Mouse (Mus musculus) lung, embryonic 16.5 days (tissue): ENCODE measurements at regions not wholly inside any gene's neighbourhood (a gene's known extent, or its start where the extent isn't known, plus 50 kb on each side); places are given as distances from the start of the nearest gene placed in this dataset.

Experiments
- ATAC-seq: fragments of 200-750 bp; cut with Nextera tagmentation; 2 replicates; pipeline ENCODE4 v1.8.0; 2017; ENCODE audit warnings: low read depth, mild to moderate bottlenecking, moderate library complexity
- H3K27ac ChIP-seq: fragments of 300-500 bp; sonication (generic); 2 replicates; pipeline ENCODE4 v1.5.1; 2014; ENCODE audit warnings: mild to moderate bottlenecking, control low read depth, low read length
- H3K27me3 ChIP-seq: fragments of 300-500 bp; sonication (generic); 2 replicates; pipeline ENCODE4 v1.6.1; 2014; ENCODE audit warnings: low read depth, low read length, mixed read lengths; ENCODE audit not compliant: control insufficient read depth, insufficient read depth
- H3K36me3 ChIP-seq: fragments of 300-500 bp; sonication (generic); 2 replicates; pipeline ENCODE4 v1.6.1; 2014; ENCODE audit warnings: low read length; ENCODE audit not compliant: control insufficient read depth, insufficient read depth
- H3K4me1 ChIP-seq: fragments of 300-500 bp; sonication (generic); replicated peaks from 2 replicates; pipeline ENCODE4 v1.6.1; 2014; ENCODE audit warnings: low read length, mixed read lengths; ENCODE audit not compliant: control insufficient read depth, insufficient read depth
- H3K4me2 ChIP-seq: fragments of 300-500 bp; sonication (generic); 2 replicates; pipeline ENCODE4 v1.6.1; 2014; ENCODE audit warnings: low read depth, low read length, control low read depth
- H3K4me3 ChIP-seq: fragments of 300-500 bp; sonication (generic); 2 replicates; pipeline ENCODE4 v1.5.1; 2014; ENCODE audit warnings: mild to moderate bottlenecking, low read length, control low read depth
- H3K9ac ChIP-seq: fragments of 300-500 bp; sonication (generic); 2 replicates; pipeline ENCODE4 v1.6.1; 2014; ENCODE audit warnings: low read length, control low read depth
- H3K9me3 ChIP-seq: fragments of 300-500 bp; sonication (generic); 2 replicates; pipeline ENCODE4 v1.6.1; 2016; ENCODE audit warnings: low read length; ENCODE audit not compliant: control insufficient read depth
- WGBS: fragments of 180-500 bp; shearing (Covaris S2); extraction: QIAGEN DNeasy Blood & Tissue Kit; methylation state at CpG from one replicate; pipeline ENCODE4 v1.1.7; 2014; 5-methylcytosine and 5-hydroxymethylcytosine counted together

DNA sequence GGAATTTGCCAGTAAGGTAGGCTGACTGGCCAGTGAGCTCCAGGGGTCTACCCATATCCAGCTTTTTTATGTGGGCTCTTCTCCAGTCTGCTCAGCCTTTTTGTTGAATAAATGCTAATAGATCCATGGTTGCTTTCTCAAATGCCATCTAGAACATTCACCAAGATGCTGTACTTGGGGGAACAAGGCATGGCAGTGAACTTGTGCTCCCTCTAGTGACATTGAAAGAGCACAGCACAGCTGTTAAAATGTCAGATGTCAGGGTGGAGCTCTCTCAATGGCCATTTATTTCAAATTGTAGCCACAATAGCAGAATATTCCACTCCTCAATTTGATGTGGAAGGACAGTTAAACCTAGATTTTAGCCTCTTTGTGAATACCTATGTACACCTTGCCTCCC lies 86.3 kb downstream of the Kcnk1 start:
- Histone ChIP-seq H3K4me2 (no peak overlapping the region), H3K27ac (no peak overlapping the region), H3K27me3 (no peaks in the 10 kb centered on the region), H3K36me3 (no peaks in the 10 kb centered on the region), H3K9ac (no peak overlapping the region), H3K4me1 (peaks cover 2% of the 10 kb centered on the region; the same call in 1 of the 2 replicates), H3K9me3 (no peaks in the 10 kb centered on the region), H3K4me3 (no peak overlapping the region)
- ATAC-seq, result no peak

DNA sequence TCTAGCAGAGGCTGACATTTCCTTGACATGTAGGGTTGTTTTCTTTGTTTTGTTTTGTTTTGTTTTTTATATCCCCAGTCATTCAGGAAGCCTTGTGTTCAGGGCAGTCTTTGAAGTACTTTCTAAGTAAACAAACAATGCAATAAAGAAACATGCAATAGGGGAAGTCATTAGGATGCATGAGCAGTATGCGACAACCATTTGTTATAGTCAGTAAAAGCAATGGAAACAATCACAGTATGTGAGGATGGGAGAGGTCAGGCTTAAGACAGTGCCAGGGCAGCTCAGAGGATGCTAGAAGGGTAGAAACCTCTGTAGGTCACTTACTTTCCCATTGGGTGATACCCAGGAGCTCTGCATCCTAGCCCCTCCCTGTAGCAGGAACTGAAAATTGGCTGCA lies 87.9 kb downstream of the Kcnk1 start:
- no peaks in the 10 kb centered on the region for H3K27me3 ChIP-seq
- no peaks in the 10 kb centered on the region for H3K36me3 ChIP-seq
- WGBS, result 57% methylated on average over 1 of the region's 1 CpGs
- no peak overlapping the region for H3K27ac ChIP-seq
- ATAC-seq, result no peak
- H3K4me3 ChIP-seq, result no peak overlapping the region
- H3K4me1 ChIP-seq, result peaks cover 2% of the 10 kb centered on the region; the same call in 1 of the 2 replicates
- H3K9ac ChIP-seq, result no peak overlapping the region
- H3K4me2 ChIP-seq, result no peak overlapping the region
- H3K9me3 ChIP-seq, result no peaks in the 10 kb centered on the region

DNA sequence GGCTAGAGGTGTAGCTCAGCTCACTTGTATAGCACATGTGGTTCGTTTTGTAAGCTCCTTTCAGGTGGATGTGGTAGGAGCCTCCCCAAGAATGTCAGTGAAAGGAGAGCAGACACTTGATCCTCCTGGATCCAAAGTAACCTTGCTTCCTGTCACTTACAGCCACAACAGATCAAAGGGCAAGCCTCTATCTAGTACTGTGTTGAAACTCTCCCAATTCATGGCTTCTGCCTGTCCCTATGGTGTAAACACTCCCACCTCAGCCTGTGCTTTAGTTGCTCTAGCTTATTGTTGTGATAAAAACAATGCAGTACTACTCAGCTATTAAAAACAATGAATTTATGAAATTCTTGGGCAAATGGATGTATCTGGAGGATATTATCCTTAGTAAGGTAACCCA lies 95.8 kb downstream of the Kcnk1 start:
- no peak for ATAC-seq
- 54% methylated on average over 1 of the region's 1 CpGs for WGBS
- H3K4me2 ChIP-seq, result no peak overlapping the region

DNA sequence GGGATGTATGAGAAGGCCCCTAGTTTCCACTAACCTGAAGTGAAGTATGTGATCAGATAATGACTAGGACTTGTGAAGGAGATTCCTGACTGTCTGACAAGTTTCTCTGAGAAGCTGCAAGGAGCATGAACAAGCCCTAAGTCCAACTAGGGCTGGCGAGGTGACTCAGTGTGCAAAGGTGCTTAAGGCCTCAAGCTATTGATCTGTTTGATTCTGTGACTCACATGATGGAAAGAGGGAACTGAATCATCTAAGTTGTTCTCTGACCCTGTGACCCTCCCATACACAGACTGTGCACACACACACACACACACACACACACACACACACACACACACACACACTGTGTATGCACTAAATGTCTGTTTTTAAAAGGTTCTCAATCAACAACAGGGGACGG lies 99.0 kb downstream of the Kcnk1 start:
- H3K27ac ChIP-seq, result no peak overlapping the region
- ATAC-seq, result no peak
- H3K4me2 ChIP-seq, result no peak overlapping the region
- H3K9me3 ChIP-seq, result no peaks in the 10 kb centered on the region
- H3K4me3 ChIP-seq, result no peak overlapping the region
- H3K9ac ChIP-seq, result no peak overlapping the region
- no peaks in the 10 kb centered on the region for H3K4me1 ChIP-seq
- 51% methylated on average over 2 of the region's 2 CpGs for WGBS
- no peaks in the 10 kb centered on the region for H3K36me3 ChIP-seq
- no peaks in the 10 kb centered on the region for H3K27me3 ChIP-seq

More for the DNA sequence above, 95.8 kb downstream of the Kcnk1 start:
- no peaks in the 10 kb centered on the region for H3K36me3 ChIP-seq
- H3K27me3 ChIP-seq, result no peaks in the 10 kb centered on the region
- no peaks in the 10 kb centered on the region for H3K4me1 ChIP-seq
- H3K27ac ChIP-seq, result no peak overlapping the region
- no peak overlapping the region for H3K9ac ChIP-seq
- H3K4me3 ChIP-seq, result no peak overlapping the region
- H3K9me3 ChIP-seq, result no peaks in the 10 kb centered on the region

DNA sequence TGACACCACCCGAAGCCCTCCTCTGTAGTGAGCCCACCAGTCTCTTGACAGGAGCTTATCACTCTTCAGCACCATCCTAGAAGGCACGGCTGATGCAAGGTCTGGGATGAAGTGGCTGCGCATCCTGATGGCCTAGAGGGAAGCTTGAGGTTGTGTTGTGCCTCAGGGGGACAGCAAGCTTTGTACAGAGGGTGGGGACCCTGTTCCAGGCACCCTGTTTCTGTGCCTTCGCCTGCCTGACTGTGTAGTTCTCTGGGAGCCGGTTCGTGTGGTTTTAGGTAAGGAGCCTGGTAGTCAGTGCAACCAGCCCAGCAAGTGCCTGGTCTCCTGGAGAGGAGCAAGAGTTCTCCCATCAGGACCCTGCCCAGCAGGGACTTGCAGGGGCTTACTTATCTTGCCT lies 101.1 kb downstream of the Kcnk1 start:
- no peaks in the 10 kb centered on the region for H3K27me3 ChIP-seq
- no peak overlapping the region for H3K4me3 ChIP-seq
- no peak overlapping the region for H3K4me2 ChIP-seq
- ATAC-seq, result no peak
- H3K36me3 ChIP-seq, result no peaks in the 10 kb centered on the region
- 56% methylated on average over 6 of the region's 6 CpGs for WGBS
- H3K9me3 ChIP-seq, result no peaks in the 10 kb centered on the region
- H3K4me1 ChIP-seq, result no peaks in the 10 kb centered on the region
- no peak overlapping the region for H3K27ac ChIP-seq
- H3K9ac ChIP-seq, result no peak overlapping the region

DNA sequence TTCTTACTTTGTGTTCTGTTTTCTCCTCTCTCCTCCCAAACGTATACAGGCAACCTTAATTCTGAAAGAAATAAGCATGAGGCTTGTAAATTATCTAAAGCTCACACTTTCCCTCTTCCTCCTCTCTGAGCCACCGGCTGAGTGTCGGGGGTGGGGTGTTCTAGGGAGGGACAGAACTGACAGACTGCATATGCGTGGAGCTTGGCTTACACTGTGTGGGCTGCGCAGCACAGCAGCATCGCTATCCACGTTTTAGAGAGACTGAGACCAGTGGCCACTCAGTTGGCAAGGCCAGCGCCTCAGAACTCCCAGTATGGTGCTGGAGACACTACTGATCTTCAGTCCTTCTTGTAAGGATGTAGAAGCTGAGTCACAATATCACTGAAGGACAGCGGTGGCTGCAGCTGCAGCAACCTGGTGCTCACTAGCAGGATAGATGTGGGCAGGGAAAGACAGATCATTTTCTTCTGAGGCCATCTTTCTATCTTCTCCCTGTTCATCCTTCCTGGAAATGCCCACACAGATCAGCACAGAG lies 101.7 kb downstream of the Kcnk1 start:
- H3K36me3 ChIP-seq, result no peaks in the 10 kb centered on the region
- WGBS, result 55% methylated on average over 9 of the region's 9 CpGs
- H3K9ac ChIP-seq, result no peak overlapping the region
- no peaks in the 10 kb centered on the region for H3K27me3 ChIP-seq
- H3K4me1 ChIP-seq, result no peaks in the 10 kb centered on the region
- H3K4me2 ChIP-seq, result no peak overlapping the region
- no peaks in the 10 kb centered on the region for H3K9me3 ChIP-seq
- no peak for ATAC-seq
- H3K27ac ChIP-seq, result no peak overlapping the region
- H3K4me3 ChIP-seq, result no peak overlapping the region

DNA sequence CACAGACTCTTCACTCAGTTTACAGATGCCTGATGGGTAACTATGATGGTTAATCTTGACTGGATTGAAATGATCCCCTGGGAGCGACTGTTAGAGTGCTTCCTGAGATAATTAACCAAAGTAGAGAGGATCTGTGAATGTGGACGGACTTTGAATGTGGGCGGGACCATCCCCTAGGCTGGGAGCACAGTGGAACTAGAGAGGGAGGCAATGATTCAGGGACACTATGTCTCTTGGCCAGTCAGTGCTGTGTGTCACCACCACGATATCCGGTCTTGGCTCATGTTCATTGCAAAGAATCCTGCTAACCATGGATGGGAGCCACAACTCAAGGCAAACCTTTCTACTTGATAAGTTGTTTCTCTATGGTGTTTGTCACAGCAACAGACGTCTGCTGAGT lies 103.9 kb downstream of the Kcnk1 start:
- no peak for ATAC-seq
- H3K27ac ChIP-seq, result no peak overlapping the region
- no peaks in the 10 kb centered on the region for H3K4me1 ChIP-seq
- no peak overlapping the region for H3K9ac ChIP-seq
- H3K4me3 ChIP-seq, result no peak overlapping the region
- H3K27me3 ChIP-seq, result no peaks in the 10 kb centered on the region
- H3K9me3 ChIP-seq, result no peaks in the 10 kb centered on the region
- WGBS, result 80% methylated on average over 6 of the region's 6 CpGs
- H3K36me3 ChIP-seq, result no peaks in the 10 kb centered on the region
- H3K4me2 ChIP-seq, result no peak overlapping the region

DNA sequence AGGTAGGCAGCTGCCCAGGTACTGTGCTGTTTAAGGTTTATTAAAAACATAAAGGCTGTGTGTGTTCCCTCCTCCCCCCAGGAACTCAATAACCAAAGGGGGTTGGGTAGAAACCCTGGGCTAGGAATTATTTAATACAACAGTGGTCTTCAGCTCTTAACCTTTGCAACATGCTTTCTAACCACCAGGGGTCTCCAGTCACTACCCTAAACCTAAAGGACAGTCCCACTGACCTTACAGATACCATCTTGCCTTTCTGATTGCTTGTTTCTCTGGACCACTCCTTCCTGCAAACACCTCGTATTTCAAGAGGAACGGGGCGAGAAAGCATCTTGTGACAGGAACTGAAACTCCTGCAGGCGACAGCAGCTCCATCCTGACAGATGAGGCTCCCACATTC lies 104.9 kb downstream of the Kcnk1 start:
- no peak overlapping the region for H3K9ac ChIP-seq
- ATAC-seq, result no peak
- no peak overlapping the region for H3K4me3 ChIP-seq
- H3K4me1 ChIP-seq, result no peaks in the 10 kb centered on the region
- no peak overlapping the region for H3K4me2 ChIP-seq
- no peaks in the 10 kb centered on the region for H3K9me3 ChIP-seq
- H3K27me3 ChIP-seq, result no peaks in the 10 kb centered on the region
- no peaks in the 10 kb centered on the region for H3K36me3 ChIP-seq
- no peak overlapping the region for H3K27ac ChIP-seq
- WGBS, result 34% methylated on average over 4 of the region's 4 CpGs

DNA sequence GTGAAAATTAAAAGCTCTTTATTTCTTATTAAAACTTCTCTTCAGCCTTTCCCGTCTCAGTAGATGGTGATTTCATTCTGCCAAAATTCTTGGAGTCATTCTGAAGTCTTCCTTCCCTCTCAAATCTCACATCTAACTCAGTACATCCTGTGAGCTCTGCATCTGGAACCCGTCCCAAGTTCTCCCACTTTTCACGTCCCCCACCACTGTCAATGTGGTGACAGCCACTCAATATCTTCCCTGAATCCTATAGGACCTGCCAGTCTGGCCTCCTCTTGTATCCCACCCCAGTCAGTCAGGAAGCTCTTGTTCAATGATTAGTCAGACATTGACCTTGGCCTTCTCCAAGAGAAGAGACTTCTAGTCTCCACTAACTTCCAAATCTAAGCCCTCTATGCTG lies 110.1 kb downstream of the Kcnk1 start:
- Histone ChIP-seq H3K4me2 (no peak overlapping the region), H3K9ac (no peak overlapping the region), H3K36me3 (no peaks in the 10 kb centered on the region), H3K4me1 (no peaks in the 10 kb centered on the region), H3K27ac (no peak overlapping the region), H3K9me3 (no peaks in the 10 kb centered on the region), H3K4me3 (no peak overlapping the region), H3K27me3 (no peaks in the 10 kb centered on the region)
- 67% methylated on average over 3 of the region's 3 CpGs for WGBS
- no peak for ATAC-seq

DNA sequence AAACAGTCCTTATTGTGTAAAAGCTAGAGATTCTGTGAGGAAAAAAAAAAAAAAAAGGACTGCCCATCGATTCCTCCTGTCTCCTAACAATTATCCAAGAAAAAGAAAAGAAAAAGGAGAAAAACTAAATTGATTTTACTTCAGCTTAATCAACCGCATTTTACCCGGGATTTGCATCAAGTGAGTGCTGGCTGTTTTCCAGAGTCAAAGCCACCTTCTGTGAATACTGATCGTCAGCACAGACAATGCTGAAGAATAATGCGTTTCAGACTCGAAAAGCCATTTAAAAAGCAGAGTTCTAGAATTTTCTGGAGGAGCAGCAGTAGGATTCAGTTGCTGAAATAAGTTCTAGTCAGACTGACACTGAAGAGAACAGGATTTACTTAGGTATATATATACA lies 131.1 kb downstream of the Kcnk1 start:
- Histone ChIP-seq H3K27ac (no peak overlapping the region), H3K4me3 (no peak overlapping the region), H3K4me1 (no peaks in the 10 kb centered on the region), H3K27me3 (no peaks in the 10 kb centered on the region), H3K9ac (no peak overlapping the region), H3K4me2 (no peak overlapping the region), H3K9me3 (no peaks in the 10 kb centered on the region), H3K36me3 (no peaks in the 10 kb centered on the region)
- ATAC-seq, result no peak
- 68% methylated on average over 6 of the region's 6 CpGs for WGBS
